Mouse (Mus musculus) liver, adult 2 months (tissue): Measurements from ENCODE around the gene Nfasc. TPM values are rescaled to one million over a fixed set of nuclear protein-coding genes. Genes with fewer than 3 reads are reported as not detected.

Source experiments
- DNase-seq: peaks from one replicate; pipeline ENCODE4 v3.0.0-alpha.2; 2011; ENCODE audit warnings: low read depth, low spot score; ENCODE audit errors: extremely low read depth
- H3K27ac ChIP-seq: fragments of 200-500 bp; replicated peaks from 2 replicates; pipeline ENCODE4 v1.5.1; 2012; ENCODE audit warnings: low read depth, mild to moderate bottlenecking, control low read depth, inconsistent platforms, low read length; ENCODE audit not compliant: insufficient read depth
- H3K27me3 ChIP-seq: fragments of 200-500 bp; 2 replicates; pipeline ENCODE4 v1.6.1; 2012; ENCODE audit warnings: mild to moderate bottlenecking, moderate library complexity, low read length, inconsistent platforms; ENCODE audit not compliant: control insufficient read depth, insufficient read depth
- H3K36me3 ChIP-seq: fragments of 200-500 bp; 2 replicates; pipeline ENCODE4 v1.6.1; 2012; ENCODE audit warnings: low read length, inconsistent platforms; ENCODE audit not compliant: control insufficient read depth, insufficient read depth
- H3K4me1 ChIP-seq: fragments of 200-500 bp; 2 replicates; pipeline ENCODE4 v1.6.1; 2011; ENCODE audit warnings: low read length; ENCODE audit not compliant: control insufficient read depth, insufficient read depth
- H3K4me3 ChIP-seq: fragments of 200-500 bp; 2 replicates; pipeline ENCODE4 v1.5.1; 2011; ENCODE audit warnings: low read depth, mild to moderate bottlenecking, control low read depth, low read length, moderate library complexity; ENCODE audit not compliant: insufficient read depth
- H3K79me2 ChIP-seq: fragments of 200-500 bp; 2 replicates; pipeline ENCODE4 v1.6.1; 2012; ENCODE audit warnings: inconsistent platforms, mild to moderate bottlenecking, low read length, moderate library complexity; ENCODE audit not compliant: control insufficient read depth, insufficient read depth
- H3K9ac ChIP-seq: fragments of 200-500 bp; 2 replicates; pipeline ENCODE4 v1.6.1; 2012; ENCODE audit warnings: low read depth, mild to moderate bottlenecking, control low read depth, inconsistent platforms, low read length
- CTCF ChIP-seq: fragments of 200-500 bp; IDR thresholded peaks from 2 replicates; pipeline ENCODE4 v1.5.1; 2011; ENCODE audit warnings: low read depth, low read length, control low read depth
- POLR2A ChIP-seq: fragments of 200-500 bp; IDR thresholded peaks from 2 replicates; pipeline ENCODE4 v1.6.1; 2011; ENCODE audit warnings: low read length, control low read depth; ENCODE audit not compliant: insufficient read depth; ENCODE audit errors: extremely low read depth
- WGBS: fragments of 180-500 bp; shearing (Covaris S2); methylation state at CpG from one replicate; pipeline ENCODE4 v1.1.7; 2018; 5-methylcytosine and 5-hydroxymethylcytosine counted together
- polyA plus RNA-seq: library from polyadenylated mRNA; depleted of rRNA; stranded (reverse); fragments of >200 nt; gene quantifications from 2 replicates; pipeline ENCODE4 v1.2.3, GENCODE M21; 2012
- total RNA-seq: library from RNA; depleted of rRNA; stranded (reverse); fragments of >200 nt; gene quantifications from 2 replicates; pipeline ENCODE4 v1.2.3, GENCODE M21; 2014

The Nfasc gene
- total and polyA plus RNA-seq, 2 experiments: 0.09 to 0.11 TPM

GRCm38 (mm10) chr1:132745636-132746035 lies 4.0 kb upstream of the Nfasc start:
- H3K27me3 ChIP-seq: peaks cover 8% of the 10 kb centered on the region; the same call in 1 of the 2 replicates
- H3K36me3 ChIP-seq: no peaks in the 10 kb centered on the region
- no peak overlapping the region for H3K4me3 ChIP-seq
- no peaks in the 10 kb centered on the region for H3K4me1 ChIP-seq
- WGBS: 72% methylated on average over 6 of the region's 6 CpGs
- no peaks in the 10 kb centered on the region for H3K79me2 ChIP-seq
- DNase-seq: no peak
- no peak overlapping the region for H3K27ac ChIP-seq
- H3K9ac ChIP-seq: no peak overlapping the region
- TF ChIP-seq POLR2A (no peak), CTCF (no peak)

- H3K79me2 ChIP-seq: no peaks in the 10 kb centered on the region
- TF ChIP-seq CTCF (no peak), POLR2A (no peak)
- DNase-seq: no peak
- H3K4me3 ChIP-seq: no peak overlapping the region
- no peaks in the 10 kb centered on the region for H3K36me3 ChIP-seq
- H3K27ac ChIP-seq: no peak overlapping the region
- peaks cover 10% of the 10 kb centered on the region; the same call in 1 of the 2 replicates for H3K27me3 ChIP-seq
- H3K9ac ChIP-seq: no peak overlapping the region
- WGBS: 3% methylated on average over 11 of the region's 11 CpGs
- no peaks in the 10 kb centered on the region for H3K4me1 ChIP-seq
These were observed 2.5 kb downstream of the Nfasc start for GRCm38 (mm10) chr1:132739077-132739521.

GRCm38 (mm10) chr1:132736171-132736570 lies 5.4 kb downstream of the Nfasc start:
- Histone ChIP-seq H3K4me3 (no peak overlapping the region), H3K27ac (no peak overlapping the region), H3K4me1 (no peaks in the 10 kb centered on the region), H3K79me2 (no peaks in the 10 kb centered on the region), H3K36me3 (no peaks in the 10 kb centered on the region), H3K9ac (no peak overlapping the region), H3K27me3 (peaks cover 5% of the 10 kb centered on the region; the same call in 1 of the 2 replicates)
- no peak for DNase-seq
- WGBS: 36% methylated on average over 4 of the region's 4 CpGs
- no peak for TF ChIP-seq POLR2A
- TF ChIP-seq CTCF: no peak

GRCm38 (mm10) chr1:132733873-132734447 lies 7.6 kb downstream of the Nfasc start:
- Histone ChIP-seq H3K9ac (no peak overlapping the region), H3K36me3 (no peaks in the 10 kb centered on the region), H3K4me1 (no peaks in the 10 kb centered on the region), H3K27me3 (0 out of 2 replicates have a peak, but pooled peaks cover 2% of the 10 kb centered on the region), H3K27ac (no peak overlapping the region), H3K4me3 (no peak overlapping the region), H3K79me2 (no peaks in the 10 kb centered on the region)
- TF ChIP-seq POLR2A (no peak), CTCF (no peak)
- WGBS: 29% methylated on average over 9 of the region's 9 CpGs
- no peak for DNase-seq

- DNase-seq: no peak
- TF ChIP-seq CTCF: no peak
- TF ChIP-seq POLR2A: no peak
- Histone ChIP-seq H3K27ac (no peak overlapping the region), H3K27me3 (0 out of 2 replicates have a peak, but pooled peaks cover 2% of the 10 kb centered on the region), H3K4me1 (no peaks in the 10 kb centered on the region), H3K79me2 (no peaks in the 10 kb centered on the region), H3K4me3 (no peak overlapping the region), H3K9ac (no peak overlapping the region), H3K36me3 (no peaks in the 10 kb centered on the region)
- WGBS: 84% methylated on average over 12 of the region's 12 CpGs
These were observed 9.3 kb downstream of the Nfasc start for GRCm38 (mm10) chr1:132732307-132732706.

- DNase-seq: no peak
- Histone ChIP-seq H3K27ac (no peak overlapping the region), H3K36me3 (no peaks in the 10 kb centered on the region), H3K4me1 (no peaks in the 10 kb centered on the region), H3K79me2 (no peaks in the 10 kb centered on the region), H3K9ac (no peak overlapping the region), H3K4me3 (no peak overlapping the region), H3K27me3 (no peaks in the 10 kb centered on the region)
- 43% methylated on average over 2 of the region's 2 CpGs for WGBS
- TF ChIP-seq POLR2A (no peak), CTCF (no peak)
These were observed 14.0 kb downstream of the Nfasc start for GRCm38 (mm10) chr1:132727548-132727947.
